Comparison of ENCODE assay signal across 8 mouse cellular contexts in genomic region chr6:147145277-147145676, GRCm38 (mm10). TPM values are rescaled to one million over a fixed set of nuclear protein-coding genes. Genes with fewer than 3 reads are reported as not detected.
DNase-seq lines count a peak whose midpoint lies in the region; ATAC-seq and TF ChIP-seq lines count a peak whose summit lies in the region.

No protein-coding gene starts in this region.

- no peak overlapping the region for H3K27ac ChIP-seq in embryonic facial prominence, embryonic 15.5 days (replicated peaks)
- H3K27ac ChIP-seq in left cerebral cortex, adult 2 months: no peak overlapping the region
- H3K27ac ChIP-seq in midbrain, embryonic 11.5 days (ENCODE audit: low read depth, low read length): no peak overlapping the region

- 25% methylated on average over 2 of the region's 2 CpGs for WGBS in embryonic facial prominence, embryonic 15.5 days
- 30% methylated on average over 2 of the region's 2 CpGs for WGBS in midbrain, embryonic 11.5 days

- no peaks in the 10 kb centered on the region for H3K79me3 ChIP-seq in C2C12 (ENCODE audit: low read depth)

- H3ac ChIP-seq in C2C12 (ENCODE audit: control insufficient read depth, insufficient read length, low read depth): no peak overlapping the region

- H3K4me3 ChIP-seq in C2C12 (ENCODE audit: insufficient read depth, poor library complexity, severe bottlenecking): no peak overlapping the region
- no peak overlapping the region for H3K4me3 ChIP-seq in embryonic facial prominence, embryonic 15.5 days (replicated peaks)
- H3K4me3 ChIP-seq in left cerebral cortex, adult 2 months: no peak overlapping the region
- H3K4me3 ChIP-seq in midbrain, embryonic 11.5 days (ENCODE audit: low read depth, low read length): no peak overlapping the region

- H3K27me3 ChIP-seq in C2C12 (ENCODE audit: control insufficient read depth, insufficient read depth, insufficient read length): no peaks in the 10 kb centered on the region
- H3K27me3 ChIP-seq in embryonic facial prominence, embryonic 15.5 days: no peaks in the 10 kb centered on the region
- H3K27me3 ChIP-seq in midbrain, embryonic 11.5 days (ENCODE audit: control insufficient read depth, insufficient read depth, low read length): no peaks in the 10 kb centered on the region

- TF ChIP-seq CTCF in C2C12 (IDR thresholded peaks at IDR 0.05; ENCODE audit: control insufficient read depth, insufficient read depth, insufficient read length): no peak
- TF ChIP-seq CTCF in left cerebral cortex, adult 2 months (IDR thresholded peaks at IDR 0.05): no peak; the same call in 1 of the 2 replicates

- DNase-seq in 3134 (ENCODE audit: extremely low read depth, insufficient read length, low spot score): peak; percentile 34
- DNase-seq in heart, postnatal 10 days: peak; percentile 94 to 96
- DNase-seq in left cerebral cortex, adult 2 months (ENCODE audit: extremely low spot score in 1 of 2, low spot score in 2 of 2): peak; percentile 11
- peak; percentile 83 for DNase-seq in midbrain, embryonic 11.5 days (ENCODE audit: low spot score, missing footprints)
- DNase-seq in testis, postnatal 14 days (ENCODE audit: low spot score): peak; percentile 39

- H3K9me3 ChIP-seq in embryonic facial prominence, embryonic 15.5 days (replicated peaks): no peaks in the 10 kb centered on the region
- H3K9me3 ChIP-seq in midbrain, embryonic 11.5 days (ENCODE audit: control insufficient read depth, low read length): no peaks in the 10 kb centered on the region

- intact Hi-C loops in heart, postnatal 10 days (cut with DNase I): no loop called here
- intact Hi-C loops in left cerebral cortex, adult 2 months (cut with DNase I): no loop called here

- no peak overlapping the region for H3K9ac ChIP-seq in embryonic facial prominence, embryonic 15.5 days
- no peak overlapping the region for H3K9ac ChIP-seq in midbrain, embryonic 11.5 days (ENCODE audit: low read length)

- no peaks in the 10 kb centered on the region for H3K36me3 ChIP-seq in C2C12 (ENCODE audit: control insufficient read depth, insufficient read depth)
- H3K36me3 ChIP-seq in embryonic facial prominence, embryonic 15.5 days: no peaks in the 10 kb centered on the region
- H3K36me3 ChIP-seq in midbrain, embryonic 11.5 days (ENCODE audit: control insufficient read depth, insufficient read depth, low read length): no peaks in the 10 kb centered on the region

- H3K79me2 ChIP-seq in C2C12 (ENCODE audit: control insufficient read depth, insufficient read depth): no peaks in the 10 kb centered on the region

- peak; percentile 80 for ATAC-seq in embryonic facial prominence, embryonic 15.5 days (ENCODE audit: insufficient number of reproducible peaks, low FRiP score, low TSS enrichment, low read depth)
- peak; percentile 68 for ATAC-seq in midbrain, embryonic 11.5 days (ENCODE audit: low FRiP score)
- no peak for ATAC-seq in megakaryocyte, adult 5-6 weeks (ENCODE audit: poor library complexity, severe bottlenecking)

- no peak overlapping the region for H3K4me2 ChIP-seq in embryonic facial prominence, embryonic 15.5 days (replicated peaks)
- H3K4me2 ChIP-seq in midbrain, embryonic 11.5 days: no peak overlapping the region

- H3K4me1 ChIP-seq in embryonic facial prominence, embryonic 15.5 days: no peaks in the 10 kb centered on the region
- H3K4me1 ChIP-seq in midbrain, embryonic 11.5 days (ENCODE audit: control insufficient read depth, insufficient read depth, low read length): no peaks in the 10 kb centered on the region

TF ChIP-seq in C2C12, 6 proteins besides CTCF, POLR2A, EP300 and RAD21:
- TF ChIP-seq FOSL1 (IDR thresholded peaks at IDR 0.05; ENCODE audit: insufficient read depth, low read length, poor library complexity, severe bottlenecking) (no peak), MYOD1 (IDR thresholded peaks at IDR 0.05; ENCODE audit: control insufficient read depth, insufficient read length, low read depth) (peak; percentile 74)
TF ChIP-seq in C2C12: peak in this region for 1.

RNA-seq across cellular contexts. Expression of gene Klhl42, which starts 54.1 kb away (rescaled TPM):
- 4.6 TPM for polyA plus RNA-seq in C2C12 (2012; fragmentation: generic; extraction: Trizol)
- 9.6 TPM in 2 replicates for polyA plus RNA-seq in embryonic facial prominence, embryonic 15.5 days (2015; fragmentation: Nextera tagmentation; extraction: Ambion mirVana)
- total RNA-seq in heart, postnatal 10 days (2021): 1 to 10 TPM; 8.5 to 9.5 TPM
- total RNA-seq in left cerebral cortex, adult 2 months (2021): 10 to 100 TPM; 24.5 to 24.8 TPM
- polyA plus RNA-seq in midbrain, embryonic 11.5 days (2014; fragmentation: Nextera tagmentation; extraction: Ambion mirVana): 8.6 and 9.3 TPM in 2 replicates
- total RNA-seq in megakaryocyte, adult 5-6 weeks (2015): 3.7 and 4.1 TPM in 2 replicates
- 5.0 TPM in 2 replicates for total RNA-seq in megakaryocyte, adult 5-6 weeks (2017)

RNA-seq across cellular contexts. Expression of gene Mansc4, which starts 58.4 kb away (rescaled TPM):
- 0.13 TPM for polyA plus RNA-seq in C2C12 (2012; fragmentation: generic; extraction: Trizol)
- 1.2 and 1.4 TPM in 2 replicates for polyA plus RNA-seq in embryonic facial prominence, embryonic 15.5 days (2015; fragmentation: Nextera tagmentation; extraction: Ambion mirVana)
- total RNA-seq in heart, postnatal 10 days (2021): not detected
- total RNA-seq in left cerebral cortex, adult 2 months (2021): not detected
- 0.72 and 0.83 TPM in 2 replicates for polyA plus RNA-seq in midbrain, embryonic 11.5 days (2014; fragmentation: Nextera tagmentation; extraction: Ambion mirVana)
- total RNA-seq in megakaryocyte, adult 5-6 weeks (2015): not detected in 2 replicates
- total RNA-seq in megakaryocyte, adult 5-6 weeks (2017): not detected in 2 replicates

Comparison
In these comparisons a context has a peak if more than half of its experiments do, and no peak if none do; other contexts are left out.
1. DNase-seq: peak in every context shown above with its lines; median percentile 95 in heart, postnatal 10 days; 83 in midbrain, embryonic 11.5 days; 39 in testis, postnatal 14 days; 34 in 3134; 11 in left cerebral cortex, adult 2 months.